Mouse (Mus musculus): Measurements from ENCODE around the gene Avpr2. TPM values are rescaled to one million over a fixed set of nuclear protein-coding genes. Genes with fewer than 3 reads are reported as not detected.

The Avpr2 gene
- polyA plus RNA-seq, 1 experiment from 2014 or later = 0.32 TPM

DNA sequence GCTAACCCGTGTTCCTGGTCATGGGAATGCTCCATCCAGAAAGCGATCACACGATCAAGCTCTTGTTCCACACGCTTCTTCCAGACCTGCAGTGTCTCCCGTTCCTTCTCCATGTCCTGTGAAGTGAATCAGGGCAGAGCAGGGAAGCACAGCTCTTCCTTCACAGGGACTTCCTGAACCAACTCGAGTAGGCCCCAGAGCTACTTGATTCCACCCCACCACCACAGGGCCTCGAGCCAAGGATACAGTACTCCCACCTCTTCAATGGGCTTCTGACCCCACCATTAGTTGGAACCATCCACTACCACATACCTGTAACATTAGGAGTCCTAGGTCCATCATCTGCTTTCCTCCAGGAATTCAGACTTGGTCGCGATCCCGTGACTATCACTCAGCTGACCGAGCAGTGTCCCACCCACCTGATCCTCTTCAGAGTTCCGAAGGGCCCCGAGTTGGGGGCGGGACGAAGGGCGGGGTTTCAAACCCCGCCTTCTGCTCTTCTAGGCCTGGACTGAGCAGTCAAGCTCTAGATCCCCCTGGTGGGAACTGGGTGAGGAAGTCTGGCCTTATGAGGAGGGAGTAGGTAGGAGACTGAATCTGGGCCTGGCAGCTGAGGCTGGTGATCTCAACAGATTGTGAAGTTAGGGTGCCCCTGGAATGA is 38.6 kb downstream of the Avpr2 start, which contains the start of gene Renbp:
Gene Renbp (minus strand): TSS at position 449 of the 661 bp plus-strand sequence.
- no peaks in the 10 kb centered on the region for H3K9me3 ChIP-seq (replicated peaks; ENCODE audit: control insufficient read depth, low read length)
- no peaks in the 10 kb centered on the region for H3K27me3 ChIP-seq (ENCODE audit: control insufficient read depth, insufficient read depth, low read length)
- H3K27ac ChIP-seq (ENCODE audit: low read length) = no peak within 1 kb of the TSS; the same call in 1 of the 2 replicates
- WGBS = 34% methylated on average over 17 of the region's 17 CpGs
- ATAC-seq (ENCODE audit: insufficient read depth, low FRiP score) = peak; percentile 92
- H3K4me2 ChIP-seq (ENCODE audit: low read depth, low read length) = peak within 1 kb of the TSS; percentile 41
- H3K36me3 ChIP-seq (ENCODE audit: control insufficient read depth, insufficient read depth, low read length) = no peaks in the 10 kb centered on the region
- peak within 1 kb of the TSS; percentile 43 for H3K4me3 ChIP-seq (replicated peaks; ENCODE audit: low read length)
- H3K4me1 ChIP-seq (ENCODE audit: control insufficient read depth, insufficient read depth, low read length) = no peaks in the 10 kb centered on the region
- H3K9ac ChIP-seq (ENCODE audit: low read length) = peak within 1 kb of the TSS; percentile 65

DNA sequence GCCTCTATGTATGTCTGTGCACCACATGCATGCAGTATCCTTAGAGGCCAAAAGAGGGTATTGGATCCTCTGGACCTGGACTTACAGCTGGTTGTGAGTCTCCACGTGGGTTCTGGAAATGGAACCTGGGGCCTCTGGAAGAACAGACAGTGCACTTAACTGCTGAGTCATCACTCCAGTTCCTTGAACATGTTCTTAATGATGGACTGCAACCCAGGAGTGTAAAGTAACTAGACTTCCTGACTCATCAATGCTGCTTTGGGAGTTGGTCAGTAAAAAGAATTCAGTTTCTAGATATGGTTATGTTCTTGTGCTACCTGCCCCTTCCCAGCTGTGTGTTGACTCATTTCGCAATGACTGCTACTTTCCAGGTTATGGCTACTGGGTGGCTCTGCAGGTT is 40.0 kb downstream of the Avpr2 start:
- ATAC-seq (ENCODE audit: insufficient read depth, low FRiP score) = no peak
- Histone ChIP-seq H3K4me2 (ENCODE audit: low read depth, low read length) (no peak overlapping the region), H3K9me3 (replicated peaks; ENCODE audit: control insufficient read depth, low read length) (no peaks in the 10 kb centered on the region), H3K36me3 (ENCODE audit: control insufficient read depth, insufficient read depth, low read length) (no peaks in the 10 kb centered on the region), H3K27ac (ENCODE audit: low read length) (no peak overlapping the region), H3K9ac (ENCODE audit: low read length) (no peak overlapping the region), H3K4me1 (ENCODE audit: control insufficient read depth, insufficient read depth, low read length) (no peaks in the 10 kb centered on the region), H3K4me3 (replicated peaks; ENCODE audit: low read length) (no peak overlapping the region), H3K27me3 (ENCODE audit: control insufficient read depth, insufficient read depth, low read length) (no peaks in the 10 kb centered on the region)
- 72% methylated on average over 2 of the region's 2 CpGs for WGBS

DNA sequence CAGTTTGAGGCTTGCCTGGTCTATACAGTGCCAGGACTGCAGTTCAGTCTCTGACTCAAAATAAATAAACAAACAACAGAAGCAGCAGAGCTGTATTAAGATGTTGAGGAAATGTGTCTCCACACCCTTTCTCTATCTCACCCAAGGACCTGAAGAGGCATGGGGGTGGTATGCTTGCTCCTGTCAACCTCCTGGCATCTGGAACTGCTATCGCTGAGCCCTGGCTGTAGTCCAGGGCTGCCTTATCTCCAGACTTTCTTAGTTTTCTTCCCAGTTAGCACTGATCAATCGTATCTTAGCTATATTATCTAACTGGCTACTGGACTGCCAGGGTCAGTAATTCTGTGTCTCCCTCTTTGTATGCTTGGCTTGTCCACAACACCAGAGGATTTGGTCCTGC is 50.0 kb downstream of the Avpr2 start:
- 58% methylated on average over 2 of the region's 2 CpGs for WGBS
- H3K27me3 ChIP-seq (ENCODE audit: control insufficient read depth, insufficient read depth, low read length) = no peaks in the 10 kb centered on the region
- ATAC-seq (ENCODE audit: insufficient read depth, low FRiP score) = peak; percentile 17; the same call in 1 of the 2 replicates
- H3K4me2 ChIP-seq (ENCODE audit: low read depth, low read length) = no peak overlapping the region
- H3K4me1 ChIP-seq (ENCODE audit: control insufficient read depth, insufficient read depth, low read length) = no peaks in the 10 kb centered on the region
- H3K4me3 ChIP-seq (replicated peaks; ENCODE audit: low read length) = no peak overlapping the region
- H3K27ac ChIP-seq (ENCODE audit: low read length) = no peak overlapping the region
- H3K36me3 ChIP-seq (ENCODE audit: control insufficient read depth, insufficient read depth, low read length) = no peaks in the 10 kb centered on the region
- no peaks in the 10 kb centered on the region for H3K9me3 ChIP-seq (replicated peaks; ENCODE audit: control insufficient read depth, low read length)
- no peak overlapping the region for H3K9ac ChIP-seq (ENCODE audit: low read length)

DNA sequence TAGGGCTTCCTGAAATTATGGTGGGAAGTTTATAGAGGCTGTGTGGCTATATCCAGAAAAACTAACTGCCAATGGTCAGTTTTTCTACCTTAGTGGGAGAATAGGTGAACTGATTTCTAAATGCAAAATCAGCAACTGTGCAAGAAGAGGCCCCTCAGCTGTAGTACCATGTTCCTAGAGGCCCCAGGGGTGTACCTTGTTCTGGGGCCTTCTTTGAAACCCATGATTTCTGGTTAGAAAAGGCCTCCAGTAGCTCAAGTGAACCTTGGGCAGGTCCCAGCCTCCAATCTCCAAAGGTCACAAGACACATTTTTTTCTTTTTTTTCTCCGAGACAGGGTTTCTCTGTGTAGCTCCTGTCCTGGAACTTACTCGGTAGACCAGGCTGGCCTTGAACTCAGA is 50.4 kb downstream of the Avpr2 start:
- Histone ChIP-seq H3K4me2 (ENCODE audit: low read depth, low read length) (no peak overlapping the region), H3K27ac (ENCODE audit: low read length) (no peak overlapping the region), H3K9me3 (replicated peaks; ENCODE audit: control insufficient read depth, low read length) (no peaks in the 10 kb centered on the region), H3K9ac (ENCODE audit: low read length) (no peak overlapping the region), H3K36me3 (ENCODE audit: control insufficient read depth, insufficient read depth, low read length) (no peaks in the 10 kb centered on the region), H3K27me3 (ENCODE audit: control insufficient read depth, insufficient read depth, low read length) (no peaks in the 10 kb centered on the region), H3K4me3 (replicated peaks; ENCODE audit: low read length) (no peak overlapping the region), H3K4me1 (ENCODE audit: control insufficient read depth, insufficient read depth, low read length) (no peaks in the 10 kb centered on the region)
- no peak for ATAC-seq (ENCODE audit: insufficient read depth, low FRiP score)
- WGBS = 71% methylated on average over 2 of the region's 2 CpGs

Other genes with a start within 250 kb of the Avpr2 start
- 22.4 and 24.4 TPM in 2 replicates for gene Pnck, start 232.0 kb upstream of the Avpr2 start, polyA plus RNA-seq (2015; fragmentation: Nextera tagmentation; extraction: Ambion mirVana)
- 6.7 and 7.1 TPM in 2 replicates for gene Slc6a8, start 219.0 kb upstream of the Avpr2 start, polyA plus RNA-seq (2015; fragmentation: Nextera tagmentation; extraction: Ambion mirVana)
- 290 and 308 TPM in 2 replicates for gene Bcap31, start 175.9 kb upstream of the Avpr2 start, polyA plus RNA-seq (2015; fragmentation: Nextera tagmentation; extraction: Ambion mirVana)
- gene Abcd1, start 175.5 kb upstream of the Avpr2 start, polyA plus RNA-seq (2015; fragmentation: Nextera tagmentation; extraction: Ambion mirVana) = 20.3 and 20.8 TPM in 2 replicates
- gene Plxnb3, start 135.0 kb upstream of the Avpr2 start, polyA plus RNA-seq (2015; fragmentation: Nextera tagmentation; extraction: Ambion mirVana) = 0.77 and 1.1 TPM in 2 replicates
- 4.8 and 15.1 TPM in 2 replicates for gene Srpk3, start 117.7 kb upstream of the Avpr2 start, polyA plus RNA-seq (2015; fragmentation: Nextera tagmentation; extraction: Ambion mirVana)
- 197 and 209 TPM in 2 replicates for gene Idh3g, start 105.2 kb upstream of the Avpr2 start, polyA plus RNA-seq (2015; fragmentation: Nextera tagmentation; extraction: Ambion mirVana)
- 248 and 275 TPM in 2 replicates for gene Ssr4, start 105.1 kb upstream of the Avpr2 start, polyA plus RNA-seq (2015; fragmentation: Nextera tagmentation; extraction: Ambion mirVana)
- gene Pdzd4, start 67.1 kb upstream of the Avpr2 start, polyA plus RNA-seq (2015; fragmentation: Nextera tagmentation; extraction: Ambion mirVana) = 0.69 and 0.96 TPM in 2 replicates
- gene L1cam, start 4.0 kb downstream of the Avpr2 start, polyA plus RNA-seq (2015; fragmentation: Nextera tagmentation; extraction: Ambion mirVana) = 9.8 and 12.9 TPM in 2 replicates
- gene Arhgap4, start 29.8 kb downstream of the Avpr2 start, polyA plus RNA-seq (2015; fragmentation: Nextera tagmentation; extraction: Ambion mirVana) = 4.7 and 5.7 TPM in 2 replicates
- 126 and 134 TPM in 2 replicates for gene Naa10, start 29.8 kb downstream of the Avpr2 start, polyA plus RNA-seq (2015; fragmentation: Nextera tagmentation; extraction: Ambion mirVana)
- 63.3 and 65.5 TPM in 2 replicates for gene Renbp, start 38.7 kb downstream of the Avpr2 start, polyA plus RNA-seq (2015; fragmentation: Nextera tagmentation; extraction: Ambion mirVana)
- gene Hcfc1, start 74.3 kb downstream of the Avpr2 start, polyA plus RNA-seq (2015; fragmentation: Nextera tagmentation; extraction: Ambion mirVana) = 37.0 and 39.1 TPM in 2 replicates
- 63.0 and 66.8 TPM in 2 replicates for gene Irak1, start 131.8 kb downstream of the Avpr2 start, polyA plus RNA-seq (2015; fragmentation: Nextera tagmentation; extraction: Ambion mirVana)
- gene Opn1mw, start 235.4 kb downstream of the Avpr2 start, polyA plus RNA-seq (2015; fragmentation: Nextera tagmentation; extraction: Ambion mirVana) = not detected in 2 replicates
- 10.5 and 10.6 TPM in 2 replicates for gene Mecp2, start 243.3 kb downstream of the Avpr2 start, polyA plus RNA-seq (2015; fragmentation: Nextera tagmentation; extraction: Ambion mirVana)

All from stomach, embryonic 16.5 days (tissue).